Mouse (Mus musculus): Measurements from ENCODE around the gene Mark3.
"Not testable (repeated sequence)": the region's sequence is repeated elsewhere in the genome, so short reads cannot be mapped to it uniquely, and the experiment has no call there.

The Mark3 gene

DNA sequence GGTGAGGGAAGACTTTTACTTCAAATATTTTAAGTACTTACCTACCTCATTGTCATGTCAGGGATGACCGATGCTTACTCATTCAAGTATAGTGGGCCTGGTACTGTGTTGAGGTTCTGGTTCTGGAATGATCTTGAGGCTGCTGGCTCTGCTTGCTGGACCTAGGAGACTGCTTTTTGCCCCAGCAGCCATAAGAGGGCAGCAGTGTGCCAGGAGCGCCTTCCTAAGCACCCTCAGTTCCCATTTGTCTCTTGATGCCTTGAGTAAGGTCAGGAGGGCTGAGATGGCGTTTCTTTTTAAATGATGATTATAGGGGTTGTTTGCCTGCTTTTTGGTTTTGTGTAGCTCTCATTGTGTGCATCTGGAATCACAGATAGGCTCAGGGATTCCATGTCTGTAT lies 79.1 kb downstream of the Mark3 start:
- peak; percentile 78 to 79 for DNase-seq

DNA sequence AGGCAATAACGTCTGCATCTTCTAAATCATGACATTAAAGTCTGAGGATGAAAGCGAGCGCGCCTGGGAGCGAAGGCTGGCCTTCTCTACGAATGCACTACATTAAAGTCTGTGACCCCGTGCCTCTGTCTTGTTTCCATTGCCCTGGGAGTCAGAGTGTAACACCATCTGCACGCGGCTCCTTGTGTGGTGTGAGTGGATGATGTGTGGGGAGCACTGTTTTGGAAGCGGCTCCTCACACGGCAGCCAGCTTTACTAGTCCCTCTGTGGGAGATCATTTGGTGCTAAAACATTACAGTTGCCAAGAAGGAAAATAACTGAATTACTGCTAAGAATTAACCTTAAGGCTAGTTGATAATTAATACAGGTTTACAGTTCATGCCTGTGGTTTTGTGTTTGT lies 81.4 kb downstream of the Mark3 start:
- DNase-seq, result peak; percentile 52 to 83

DNA sequence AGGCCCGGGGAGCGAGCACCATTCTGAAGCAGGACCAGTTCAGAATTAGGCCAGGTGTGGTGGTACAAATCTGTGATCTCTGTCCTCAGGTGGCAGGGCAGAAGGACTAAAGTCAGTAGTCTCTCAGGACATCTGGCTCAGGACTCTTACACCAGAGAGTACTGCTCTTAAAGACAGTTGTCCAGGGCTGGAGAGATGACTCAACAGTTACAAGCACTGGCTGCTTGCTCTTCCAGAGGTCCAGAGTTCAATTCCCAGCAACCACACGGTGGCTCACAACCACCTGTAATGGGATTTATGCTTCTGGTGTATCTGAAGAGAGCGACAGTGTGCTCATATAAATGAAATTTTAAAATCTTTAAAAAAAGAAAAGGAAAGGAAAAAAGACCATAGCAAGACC lies 85.0 kb downstream of the Mark3 start:
- peak in 1 of 2 experiments; percentile 38 for DNase-seq

DNA sequence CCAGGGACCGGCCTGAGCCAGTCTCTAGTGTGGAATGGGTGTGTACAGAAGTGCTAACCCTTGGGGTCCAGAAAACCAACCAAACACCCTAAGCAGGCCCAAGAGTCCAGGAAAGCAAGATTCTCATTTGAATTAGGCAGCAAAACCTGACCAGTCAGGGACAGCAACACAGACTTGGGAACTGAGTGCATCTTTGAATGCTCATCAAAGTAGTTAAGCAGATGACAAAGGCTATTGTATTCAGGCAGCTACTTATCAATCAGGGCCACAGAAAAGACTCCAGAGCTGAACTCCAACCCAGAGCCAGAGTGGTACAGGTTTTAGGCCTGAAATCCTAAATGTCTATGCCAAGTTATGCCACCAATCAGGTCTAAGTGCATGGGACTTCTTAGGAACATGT lies 86.3 kb downstream of the Mark3 start:
- DNase-seq, result no peak

DNA sequence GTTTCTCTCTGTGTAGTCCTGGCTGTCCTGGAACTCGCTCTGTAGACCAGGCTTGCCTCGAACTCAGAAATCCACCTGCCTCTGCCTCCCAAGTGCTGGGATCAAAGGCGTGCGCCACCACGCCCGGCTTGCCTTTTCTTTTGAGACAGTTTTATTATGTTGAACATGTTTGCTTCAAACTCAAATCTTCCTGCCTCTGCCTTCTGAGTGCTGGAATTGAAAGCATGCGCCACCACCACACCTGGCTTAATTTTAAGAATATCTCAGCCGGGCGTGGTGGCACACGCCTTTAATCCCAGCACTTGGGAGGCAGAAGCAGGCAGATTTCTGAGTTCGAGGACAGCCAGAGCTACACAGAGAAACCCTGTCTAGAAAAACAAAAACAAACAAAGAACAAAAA lies 87.2 kb downstream of the Mark3 start:
- not testable (repeated sequence) for DNase-seq

DNA sequence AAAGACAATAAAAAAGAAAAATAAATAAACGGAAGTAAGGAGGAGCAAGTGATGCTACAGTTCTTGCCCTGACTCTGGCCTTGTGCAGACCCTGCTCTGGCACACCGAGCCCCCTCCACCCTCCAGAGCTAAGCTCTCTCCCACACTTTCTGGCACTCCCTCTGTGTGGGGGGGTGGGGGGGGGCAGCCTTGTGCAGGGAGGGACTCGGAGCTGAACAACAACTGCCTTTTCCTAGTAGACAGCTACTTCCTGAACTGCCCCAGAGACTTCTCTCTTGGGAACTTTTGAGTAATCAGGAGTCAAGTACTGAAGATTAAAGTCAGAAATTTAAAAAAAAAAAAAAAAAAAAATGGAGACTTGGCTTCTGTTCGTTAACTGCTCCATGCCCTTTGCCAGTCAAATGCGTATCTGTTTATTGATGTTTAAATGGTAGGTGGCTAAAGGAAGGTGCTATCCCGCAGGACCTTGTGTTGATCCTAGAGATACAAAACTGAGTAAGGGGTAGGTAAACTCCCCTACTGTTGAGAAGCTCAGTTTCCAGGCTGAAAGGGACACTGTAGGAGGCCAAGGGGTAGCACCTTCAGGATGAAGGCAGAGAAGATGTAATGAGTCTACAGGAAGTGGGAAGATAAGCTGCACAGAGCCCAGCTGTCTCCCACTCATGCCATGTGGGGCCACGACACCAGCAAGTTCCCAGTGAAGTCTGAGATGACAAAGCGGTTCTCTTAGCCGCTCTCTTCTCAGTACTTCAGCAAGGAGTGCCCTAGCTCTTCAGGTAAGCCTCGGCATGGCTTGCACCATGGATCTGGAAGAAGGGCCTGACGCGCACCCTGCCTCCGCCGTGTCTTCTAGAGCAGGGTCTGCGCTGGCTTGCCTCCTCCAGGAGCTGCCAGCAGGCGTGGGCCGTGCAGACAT lies 89.2 kb downstream of the Mark3 start:
- DNase-seq, result no peak

DNA sequence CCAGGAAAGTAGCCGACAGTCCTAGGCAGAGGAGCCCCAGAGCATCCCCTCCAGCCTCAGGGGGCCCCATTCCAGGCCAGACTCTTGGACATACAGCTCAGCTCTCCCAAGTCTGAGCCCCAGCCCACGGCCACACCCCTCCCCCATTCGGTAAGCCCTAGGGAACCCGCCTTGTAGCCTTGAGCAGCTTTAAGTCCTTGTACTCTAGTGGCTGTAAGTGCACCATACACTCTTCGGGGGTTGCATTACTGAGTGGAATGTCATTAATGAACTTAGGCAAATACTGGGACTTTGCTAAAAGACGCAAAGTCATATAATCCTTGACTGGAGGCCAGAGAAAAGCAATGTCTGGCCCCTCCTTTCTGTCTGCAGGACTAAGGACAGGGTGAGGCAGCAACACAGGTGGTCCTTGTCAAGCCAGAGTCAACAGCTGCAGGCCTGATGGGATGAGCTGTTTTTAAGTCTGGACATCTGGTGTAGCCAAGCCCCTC lies 89.9 kb downstream of the Mark3 start:
- peak in 1 of 2 experiments; percentile 54 for DNase-seq

DNA sequence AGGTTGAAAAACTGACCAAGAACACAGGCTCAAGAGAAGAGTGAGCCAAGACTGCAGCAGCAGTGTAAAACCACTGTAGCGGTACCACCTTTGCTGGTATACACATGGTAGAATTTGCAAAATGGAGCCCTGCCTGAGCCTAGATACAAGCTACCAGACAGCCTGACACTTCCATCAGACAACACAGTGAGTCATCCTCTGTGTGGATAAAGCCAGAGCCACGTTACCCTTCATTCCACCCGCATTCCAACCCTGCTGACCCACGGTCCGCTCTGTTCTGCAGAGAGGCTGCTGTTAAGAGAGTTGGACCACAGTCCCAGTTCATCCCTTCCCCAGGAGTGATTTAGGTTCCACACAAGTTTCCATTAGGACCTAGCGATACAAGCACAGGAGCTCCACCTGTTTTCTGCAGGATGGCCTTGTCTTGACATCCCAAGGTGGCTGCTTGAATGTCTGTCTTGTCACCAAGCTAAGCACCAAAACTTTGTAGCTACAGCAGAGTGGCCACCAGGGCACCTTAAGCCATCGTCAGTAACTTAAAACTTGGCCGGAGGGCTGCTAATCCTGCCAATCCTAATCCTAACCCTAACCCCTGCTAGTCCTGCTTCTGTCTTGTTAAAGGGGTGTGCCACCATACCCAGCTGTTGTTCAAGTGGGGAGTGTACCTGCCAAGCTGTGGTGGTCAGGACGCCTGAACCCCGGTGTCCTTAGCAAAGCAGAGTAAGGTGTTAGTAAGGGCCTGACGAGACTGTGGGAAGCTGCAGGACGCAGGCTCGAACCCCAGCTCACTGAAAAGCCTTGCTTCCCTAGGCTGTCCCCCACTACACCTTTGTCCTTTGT lies 90.9 kb downstream of the Mark3 start:
- DNase-seq, result peak in 1 of 2 experiments; percentile 36

DNA sequence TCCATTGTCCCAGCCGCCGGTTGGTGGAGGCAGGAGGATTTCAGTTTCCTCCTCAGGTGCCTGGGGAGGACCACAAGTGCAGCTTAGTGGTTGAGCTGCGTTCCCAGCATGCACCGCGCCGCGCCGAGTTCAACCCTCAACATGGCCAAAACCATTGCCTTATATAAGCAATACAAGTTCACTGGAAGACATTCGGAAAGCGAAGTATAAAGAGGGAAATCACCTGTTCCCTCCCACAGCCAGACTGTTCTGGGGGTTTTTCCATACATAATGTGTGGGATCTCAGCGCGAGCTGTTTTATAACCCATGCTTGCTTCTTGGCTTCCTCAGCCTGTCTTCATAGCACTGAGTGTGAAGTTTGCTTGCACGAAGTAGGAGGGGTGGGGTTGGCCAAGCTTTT lies 92.1 kb downstream of the Mark3 start:
- DNase-seq, result no peak

DNA sequence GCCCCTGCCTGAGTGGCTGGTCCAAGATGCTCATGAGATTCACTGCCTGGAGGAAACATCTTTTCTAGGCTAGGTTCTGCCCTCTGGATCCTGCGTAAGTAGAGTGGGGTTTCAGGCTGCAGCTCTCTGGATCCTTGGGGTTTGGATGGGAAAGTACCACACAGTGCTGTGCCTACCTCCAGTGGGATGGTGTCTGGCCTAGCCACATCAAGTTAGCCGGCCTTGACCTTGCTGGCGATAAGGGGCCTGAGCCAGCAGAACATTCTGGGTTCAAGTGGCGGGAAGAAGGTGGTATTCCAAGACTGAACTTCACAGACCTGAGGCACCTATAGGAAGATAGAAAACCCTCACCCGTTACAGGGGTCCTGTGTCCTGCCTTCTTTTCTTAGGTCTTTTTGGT lies 93.1 kb downstream of the Mark3 start:
- peak in 1 of 2 experiments; percentile 32 for DNase-seq

DNA sequence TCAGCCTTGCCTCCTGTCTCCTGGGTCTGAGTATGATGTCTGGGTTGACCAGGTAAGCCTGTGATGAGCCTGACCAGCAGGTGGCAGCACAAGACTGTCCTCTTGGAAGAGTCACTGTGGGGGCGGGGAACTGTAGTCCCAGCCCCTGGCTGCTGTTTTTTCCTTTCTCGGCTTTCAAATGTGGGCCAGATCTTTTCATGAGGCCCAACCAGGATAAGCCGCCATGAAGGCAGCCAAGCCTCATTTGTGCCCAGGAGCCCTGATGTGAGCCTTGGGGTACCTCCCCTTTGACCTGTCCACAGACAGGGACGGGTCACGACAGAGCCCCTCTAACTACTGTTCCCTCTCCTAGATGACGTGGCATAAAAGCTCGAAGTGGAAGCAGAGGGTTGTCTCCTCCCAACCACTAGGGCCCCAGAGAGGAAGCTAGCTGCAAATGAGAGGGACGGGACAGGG lies 94.2 kb downstream of the Mark3 start:
- peak; percentile 96 to 100 for DNase-seq

DNA sequence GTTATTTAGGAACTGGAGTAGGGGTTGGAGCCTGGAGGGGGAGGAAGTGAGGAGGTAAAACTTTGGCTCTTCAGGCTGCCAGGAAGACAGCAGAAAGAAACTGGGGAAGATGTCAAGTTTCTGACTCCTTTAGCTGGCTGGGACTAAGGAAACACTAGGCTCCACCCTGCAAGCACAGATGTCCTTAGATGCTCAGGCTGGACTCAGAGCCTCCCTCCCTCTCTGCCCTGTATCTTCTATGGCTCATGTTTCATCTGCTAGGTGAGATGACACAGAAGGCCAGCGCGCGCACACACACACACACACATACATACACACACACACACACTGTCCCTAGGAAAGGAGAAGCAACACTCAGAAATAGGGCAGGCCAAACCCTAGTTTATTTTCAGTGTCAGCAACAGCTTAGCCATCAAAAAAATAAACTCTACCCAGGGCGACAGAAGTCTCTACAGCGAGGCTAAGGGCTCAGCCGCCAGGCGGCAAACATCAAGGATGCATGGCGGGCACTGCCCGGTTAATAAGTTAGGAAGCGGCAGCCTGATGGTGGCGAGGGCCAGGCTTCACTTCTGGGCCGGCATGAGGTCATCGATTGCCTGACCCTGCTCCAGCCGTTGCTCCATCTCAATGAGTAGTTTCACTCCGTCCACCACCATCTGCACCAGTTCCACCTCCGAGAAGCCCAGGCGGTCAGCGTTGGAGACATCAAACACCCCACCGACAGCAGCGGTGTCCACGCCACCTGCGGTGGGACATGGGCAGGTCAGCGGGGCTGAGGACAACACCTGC lies 94.9 kb downstream of the Mark3 start:
- DNase-seq, result peak; percentile 34 to 65

DNA sequence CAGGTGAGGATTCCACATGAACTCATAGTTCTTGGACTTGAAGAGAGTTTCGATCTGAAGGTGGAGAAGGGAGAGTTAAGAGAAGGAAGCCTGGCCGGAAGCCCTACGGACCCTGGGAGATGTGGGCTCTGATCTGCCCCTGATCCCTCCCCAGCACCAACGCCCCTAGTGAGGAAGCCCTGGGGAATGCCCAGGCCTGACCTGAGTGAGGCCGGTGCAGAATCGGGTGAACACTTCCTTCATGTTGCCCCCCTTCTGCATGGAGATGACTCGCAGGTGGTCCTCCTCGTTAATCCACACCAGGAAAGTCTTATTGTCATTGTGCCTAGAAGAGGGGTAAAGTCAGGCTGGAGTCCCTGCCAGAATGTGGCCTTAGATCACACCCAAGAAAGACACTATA lies 95.6 kb downstream of the Mark3 start:
- DNase-seq, result no peak

DNA sequence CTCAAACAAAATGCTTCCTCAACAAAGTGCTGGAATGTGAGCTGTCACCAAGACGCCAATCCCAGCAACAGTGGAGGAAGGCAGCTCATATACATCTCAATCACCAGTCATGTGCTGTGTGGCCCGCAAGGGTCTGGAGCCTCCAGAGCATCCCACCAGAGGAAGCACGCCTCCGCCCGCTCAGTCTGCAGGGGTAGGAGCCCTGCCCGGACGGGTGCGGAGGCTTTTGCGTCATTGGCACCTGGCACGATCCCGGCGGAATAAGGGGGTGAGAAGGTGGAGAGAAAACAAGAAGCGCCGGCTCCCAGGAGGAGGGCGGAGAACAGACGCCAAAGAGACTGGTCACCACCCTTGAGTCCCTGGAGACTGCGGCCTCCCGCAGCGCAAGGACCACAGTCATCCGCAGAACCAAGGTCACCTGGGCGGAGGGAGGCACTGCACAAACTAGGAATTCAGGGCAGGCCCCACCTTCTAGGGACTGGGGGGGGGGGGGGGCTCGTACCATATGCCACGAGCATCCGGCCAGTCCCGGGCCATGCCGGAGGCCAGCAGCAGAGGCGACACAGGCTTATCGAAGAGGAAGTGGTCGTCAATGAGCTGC lies 96.1 kb downstream of the Mark3 start:
- DNase-seq, result peak; percentile 45 to 75

DNA sequence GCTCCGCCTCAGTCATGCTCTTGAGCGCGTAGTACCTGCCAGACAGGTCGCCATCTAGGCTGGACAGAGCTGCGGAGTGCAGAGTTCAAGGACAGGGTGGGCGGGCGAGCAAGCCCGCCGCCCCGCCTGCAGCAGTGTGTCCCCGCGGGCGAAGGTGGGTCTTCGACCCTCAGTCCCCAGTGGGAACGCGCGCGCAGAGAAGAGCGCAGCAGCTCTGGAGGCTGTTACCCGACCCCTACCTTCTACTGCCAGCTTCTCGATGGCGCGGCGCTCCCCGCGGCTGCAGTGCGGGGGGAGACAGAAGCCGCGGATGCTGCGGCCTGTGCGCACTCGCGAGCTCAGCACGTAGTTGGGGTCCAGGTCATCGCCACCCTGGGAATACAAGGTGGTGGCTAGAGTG lies 96.7 kb downstream of the Mark3 start:
- no peak for DNase-seq

DNA sequence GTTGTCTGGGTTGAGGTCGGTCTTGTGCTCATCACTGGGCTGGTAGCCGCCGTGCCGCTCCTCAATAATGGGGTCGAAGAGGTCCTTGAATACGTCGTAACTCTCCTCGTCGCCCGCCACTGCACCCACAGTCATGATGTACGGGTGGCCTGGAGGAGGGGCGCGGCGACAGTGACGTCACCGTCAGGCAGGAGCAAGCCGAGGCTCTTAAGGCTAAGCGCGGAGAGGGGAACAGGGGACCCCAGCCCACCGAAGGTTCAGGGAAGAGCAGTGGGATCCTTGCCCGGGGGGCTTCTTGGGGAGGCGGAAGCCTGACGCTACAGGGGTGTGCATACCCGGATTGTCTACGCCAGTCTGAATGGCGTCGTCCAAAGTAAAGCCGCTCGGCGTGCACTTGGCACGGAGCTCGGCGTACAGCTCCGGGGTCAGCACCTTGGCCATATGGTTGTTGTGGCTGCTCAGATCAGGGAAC lies 97.1 kb downstream of the Mark3 start:
- DNase-seq, result peak; percentile 69 to 80

DNA sequence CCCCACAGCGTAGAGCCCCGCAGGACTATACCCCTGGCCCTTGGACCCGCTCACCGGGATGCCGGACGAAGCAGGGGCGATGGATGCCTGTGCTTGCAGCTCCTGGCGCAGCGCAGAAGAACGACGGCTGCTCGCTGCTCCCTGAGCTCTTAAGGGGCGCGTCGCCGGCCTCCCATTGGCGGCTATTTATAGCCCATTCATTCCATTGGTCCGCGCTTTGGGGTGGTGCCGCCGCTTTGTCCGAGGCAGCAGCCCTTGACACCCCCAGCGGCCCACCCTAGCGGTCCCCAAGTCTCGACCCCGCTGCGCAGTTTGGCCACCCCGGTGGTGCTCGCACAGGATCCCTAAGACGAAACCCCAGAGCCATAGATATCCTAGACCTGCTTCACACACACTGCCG lies 97.9 kb downstream of the Mark3 start, which contains the start of gene Ckb:
Gene Ckb, minus strand, starts transcription at position 163 of the 400 bp plus-strand sequence.
- peak; percentile 81 to 92 for DNase-seq

DNA sequence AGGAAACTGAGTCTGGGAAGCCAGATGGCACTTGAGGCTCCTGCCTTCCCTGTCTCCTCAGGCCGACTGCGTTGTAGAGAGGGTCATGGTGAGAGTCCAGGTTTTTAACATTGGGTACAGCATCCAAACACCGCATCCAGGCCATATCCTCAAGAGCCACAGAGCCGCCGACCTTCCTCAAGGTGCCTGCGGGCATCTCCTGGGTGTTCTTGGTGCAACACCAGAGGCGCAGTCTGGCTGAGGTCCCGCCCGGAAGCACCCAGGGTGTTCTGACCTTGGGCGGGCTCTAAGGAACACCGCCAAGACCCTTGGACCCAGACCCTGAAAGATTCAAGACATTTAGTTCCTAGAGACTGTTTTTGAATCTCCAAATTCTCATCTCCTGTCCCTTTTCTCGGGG lies 98.3 kb downstream of the Mark3 start:
- DNase-seq, result peak; percentile 32 to 67

DNA sequence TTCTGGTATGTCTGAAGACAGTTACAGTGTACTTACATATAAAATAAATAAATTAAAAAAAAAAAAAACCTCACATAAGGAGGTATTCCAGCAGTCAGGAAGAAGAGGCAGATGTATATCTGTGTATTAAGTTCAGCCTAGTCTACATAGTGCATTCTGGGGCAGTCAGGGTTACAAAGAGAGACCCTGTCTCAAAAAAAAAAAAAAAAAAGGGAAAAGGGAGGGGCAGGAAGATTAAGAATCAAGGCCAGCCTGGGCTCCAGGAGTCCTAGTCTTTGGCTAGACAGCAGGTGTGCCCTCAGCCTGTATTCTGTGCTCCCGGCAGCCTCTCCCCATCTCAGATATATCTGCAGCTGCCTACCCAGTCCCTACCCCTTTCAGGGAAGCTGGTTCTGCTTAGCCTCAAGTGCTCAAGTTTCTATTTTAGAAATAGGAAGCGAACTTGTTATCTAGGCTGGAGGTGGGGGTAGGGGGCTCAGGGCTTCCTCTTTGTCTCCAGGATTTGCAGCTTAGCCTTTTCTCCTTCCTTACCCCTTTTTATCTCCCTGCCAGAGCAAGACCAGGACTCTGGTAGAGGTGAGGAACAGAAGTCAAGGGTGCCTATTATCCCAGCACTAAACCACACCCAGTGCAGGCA lies 100.6 kb downstream of the Mark3 start:
- DNase-seq, result no peak

DNA sequence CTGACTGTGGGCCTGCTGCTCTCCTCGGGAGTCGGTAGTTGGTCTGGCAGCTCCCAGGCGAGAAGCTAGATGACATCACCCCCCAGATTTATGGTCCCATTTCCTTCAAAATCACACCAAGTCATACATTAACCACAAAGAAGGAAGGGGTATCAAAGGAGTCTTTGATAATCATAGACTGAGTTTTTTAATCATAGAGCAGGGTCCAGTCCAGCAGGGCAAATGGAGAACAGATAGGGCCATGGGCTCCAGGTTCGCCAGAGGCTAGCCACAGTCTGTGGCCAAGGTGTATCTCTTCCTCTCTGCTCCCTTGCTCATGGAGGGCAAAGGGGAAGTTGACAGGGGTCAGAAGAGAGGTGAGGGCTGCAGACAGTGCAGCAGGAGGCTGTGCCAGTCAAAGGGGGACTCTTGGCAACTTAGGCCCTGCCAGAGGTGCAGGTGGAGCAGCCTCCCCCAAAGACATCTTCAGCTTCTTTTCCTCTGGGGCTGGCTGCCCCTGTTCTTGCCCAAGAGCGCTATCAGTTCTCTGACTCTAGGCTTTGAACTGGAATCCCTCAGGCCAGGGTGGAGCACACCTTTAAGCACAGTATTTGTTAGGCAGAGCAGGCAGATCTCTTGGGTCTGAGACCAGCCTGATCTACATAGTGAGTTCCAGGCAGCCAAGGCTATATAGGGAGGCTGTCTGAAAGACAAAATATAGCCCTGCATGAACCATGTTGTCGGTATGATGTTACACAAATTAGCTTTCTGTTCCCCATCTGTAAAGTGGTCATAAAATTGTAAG lies 101.7 kb downstream of the Mark3 start:
- DNase-seq, result no peak

DNA sequence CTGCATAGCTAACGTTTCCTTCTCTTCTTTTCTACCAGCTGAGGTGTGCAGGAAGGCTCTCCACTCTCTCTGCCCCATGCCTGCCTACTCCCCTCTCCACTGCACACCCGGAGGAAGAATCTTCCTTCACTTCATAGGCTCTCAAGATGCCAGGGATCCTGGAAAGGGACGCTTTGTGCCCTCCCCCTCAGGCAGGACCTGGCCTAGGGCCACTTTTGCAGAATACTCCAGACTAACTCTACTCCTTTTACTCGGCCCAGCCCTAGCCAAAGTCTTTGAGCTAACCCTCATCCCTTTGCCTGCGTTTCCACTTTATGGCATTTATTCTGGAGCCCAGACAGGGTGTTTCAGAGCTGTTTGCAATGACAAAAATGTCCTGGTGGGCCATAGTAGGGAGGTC lies 103.1 kb downstream of the Mark3 start:
- peak; percentile 43 to 67 for DNase-seq

All from kidney, postnatal 25 days (tissue).